Mouse (Mus musculus): Measurements from ENCODE around the gene Snai3. TPM values are rescaled to one million over a fixed set of nuclear protein-coding genes. Genes with fewer than 3 reads are reported as not detected.
A peak's percentile ranks its signal among the peaks of the same experiment; 100 is the strongest.

Snai3 gene
- 0.12 TPM in 1 of 2 replicates, not detected in the other for polyA plus RNA-seq (2015; fragmentation: Nextera tagmentation; extraction: Ambion mirVana)

DNA sequence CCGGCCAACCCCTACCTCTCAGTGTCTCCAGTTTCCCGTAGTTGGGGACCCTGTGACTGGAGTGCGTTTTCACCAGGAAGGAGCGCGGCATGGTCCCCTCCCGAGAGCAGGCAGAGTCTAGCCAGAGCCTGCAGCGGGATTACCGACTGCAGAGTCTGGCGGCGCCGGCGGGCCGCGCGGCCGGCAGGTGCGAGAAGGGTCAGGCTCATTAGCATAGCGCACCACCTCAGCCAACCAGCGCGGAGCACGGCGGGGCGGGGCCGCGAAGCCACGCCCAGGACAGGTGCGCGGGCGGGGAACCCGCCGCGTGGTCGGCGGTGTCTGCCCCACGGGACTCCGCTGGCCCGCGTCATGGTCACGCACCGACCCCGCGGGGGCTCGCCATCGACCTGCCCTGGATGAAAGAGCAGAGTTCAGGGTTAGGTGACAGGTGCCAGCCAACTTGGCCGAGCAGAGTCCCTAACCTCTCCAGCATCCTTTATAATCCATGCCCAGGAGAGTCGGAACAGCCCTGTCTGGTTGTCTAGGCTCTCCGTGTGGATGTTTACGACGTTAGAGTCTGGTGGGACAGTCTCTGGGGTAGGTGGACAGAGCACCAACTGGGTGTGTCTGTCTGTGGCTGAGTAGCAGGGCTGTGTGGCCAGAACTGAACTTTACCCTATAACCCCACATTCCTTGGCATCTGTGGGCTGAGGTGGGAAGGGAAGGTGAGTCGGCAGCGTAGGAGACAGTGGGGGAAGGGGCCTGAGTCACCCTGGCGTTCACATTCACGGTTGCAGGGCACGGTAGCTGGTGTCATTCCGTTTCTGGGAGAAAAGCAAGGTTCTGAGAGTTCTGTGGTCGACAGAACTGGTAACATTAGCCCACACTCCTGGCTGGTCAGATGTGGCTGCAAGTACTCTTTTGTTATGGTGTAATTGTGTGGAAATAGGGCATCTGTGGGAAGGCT is at the start of gene Snai3:
TSS of gene Snai3 (minus strand) at position 210 of the 949 bp plus-strand sequence.
- no peaks in the 10 kb centered on the region for H3K36me3 ChIP-seq (ENCODE audit: control insufficient read depth, insufficient read depth, low read length)
- WGBS = 3% methylated on average over 56 of the region's 56 CpGs
- 0 out of 2 replicates have a peak, but pooled peaks have one; percentile 50 for ATAC-seq

DNA sequence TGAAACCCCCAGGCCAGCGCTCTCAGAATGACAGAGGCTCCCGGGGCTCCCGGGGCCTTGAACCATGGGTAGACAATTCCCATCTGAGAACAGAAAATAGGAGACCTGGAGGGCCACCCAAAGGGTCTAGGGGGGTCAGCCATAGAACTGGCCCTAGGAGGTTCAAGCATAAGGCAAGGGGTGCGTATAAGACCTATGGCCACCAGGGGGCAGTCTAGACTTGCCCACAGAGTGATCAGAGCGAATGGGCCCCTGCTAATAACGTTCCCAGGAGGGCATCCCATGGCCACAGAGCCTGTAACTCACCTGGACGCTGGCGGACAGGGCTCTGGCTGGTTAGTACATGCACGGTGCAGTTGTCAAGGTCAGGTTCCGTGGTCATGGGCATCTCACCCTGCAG is 40.3 kb upstream of the Snai3 start:
- Histone ChIP-seq H3K9me3 (ENCODE audit: control insufficient read depth, low read length) (no peaks in the 10 kb centered on the region), H3K4me1 (ENCODE audit: control insufficient read depth, insufficient read depth, low read depth, low read length) (no peaks in the 10 kb centered on the region), H3K9ac (ENCODE audit: low read depth, low read length) (no peak overlapping the region), H3K27me3 (replicated peaks; ENCODE audit: control insufficient read depth, insufficient read depth, low read length) (no peaks in the 10 kb centered on the region), H3K4me2 (ENCODE audit: low read length) (no peak overlapping the region), H3K27ac (ENCODE audit: low read depth, low read length) (no peak overlapping the region), H3K4me3 (ENCODE audit: low read length) (no peak overlapping the region), H3K36me3 (ENCODE audit: control insufficient read depth, insufficient read depth, low read length) (no peaks in the 10 kb centered on the region)
- peak; percentile 75; the same call in 1 of the 2 replicates for ATAC-seq
- 36% methylated on average over 10 of the region's 10 CpGs for WGBS

More for the DNA sequence above, at the start of gene Snai3:
- Histone ChIP-seq H3K4me2 (ENCODE audit: low read length) (peak within 1 kb of the TSS; percentile 85), H3K27ac (ENCODE audit: low read depth, low read length) (no peak within 1 kb of the TSS), H3K4me3 (ENCODE audit: low read length) (peak within 1 kb of the TSS; percentile 43), H3K9ac (ENCODE audit: low read depth, low read length) (peak within 1 kb of the TSS; percentile 48), H3K27me3 (replicated peaks; ENCODE audit: control insufficient read depth, insufficient read depth, low read length) (peaks cover 27% of the 10 kb centered on the region), H3K4me1 (ENCODE audit: control insufficient read depth, insufficient read depth, low read depth, low read length) (peaks cover 8% of the 10 kb centered on the region), H3K9me3 (ENCODE audit: control insufficient read depth, low read length) (no peaks in the 10 kb centered on the region)

DNA sequence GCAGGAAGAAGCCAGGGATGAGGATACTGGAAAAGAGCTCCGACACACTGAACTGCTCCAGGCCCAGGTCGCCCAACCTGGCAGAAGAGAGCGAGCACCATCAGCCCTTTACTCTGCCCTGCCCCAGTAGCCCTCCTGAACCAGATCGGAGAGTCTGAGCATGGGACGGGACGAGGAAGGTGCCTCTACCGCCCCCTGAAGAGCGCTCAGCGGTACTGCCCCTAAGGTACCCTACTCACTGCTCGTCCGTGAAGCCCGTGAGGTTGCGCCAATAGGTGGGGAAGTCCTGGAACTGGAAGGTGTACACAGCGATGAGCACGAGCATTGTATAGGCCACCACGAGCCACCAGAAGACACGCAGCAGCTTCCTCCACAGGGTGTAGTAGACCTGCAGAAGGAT is 37.4 kb upstream of the Snai3 start:
- Histone ChIP-seq H3K27ac (ENCODE audit: low read depth, low read length) (no peak overlapping the region), H3K27me3 (replicated peaks; ENCODE audit: control insufficient read depth, insufficient read depth, low read length) (no peaks in the 10 kb centered on the region), H3K4me3 (ENCODE audit: low read length) (no peak overlapping the region), H3K4me1 (ENCODE audit: control insufficient read depth, insufficient read depth, low read depth, low read length) (no peaks in the 10 kb centered on the region), H3K9me3 (ENCODE audit: control insufficient read depth, low read length) (no peaks in the 10 kb centered on the region), H3K36me3 (ENCODE audit: control insufficient read depth, insufficient read depth, low read length) (no peaks in the 10 kb centered on the region), H3K4me2 (ENCODE audit: low read length) (no peak overlapping the region), H3K9ac (ENCODE audit: low read depth, low read length) (no peak overlapping the region)
- ATAC-seq = no peak
- 62% methylated on average over 17 of the region's 17 CpGs for WGBS

DNA sequence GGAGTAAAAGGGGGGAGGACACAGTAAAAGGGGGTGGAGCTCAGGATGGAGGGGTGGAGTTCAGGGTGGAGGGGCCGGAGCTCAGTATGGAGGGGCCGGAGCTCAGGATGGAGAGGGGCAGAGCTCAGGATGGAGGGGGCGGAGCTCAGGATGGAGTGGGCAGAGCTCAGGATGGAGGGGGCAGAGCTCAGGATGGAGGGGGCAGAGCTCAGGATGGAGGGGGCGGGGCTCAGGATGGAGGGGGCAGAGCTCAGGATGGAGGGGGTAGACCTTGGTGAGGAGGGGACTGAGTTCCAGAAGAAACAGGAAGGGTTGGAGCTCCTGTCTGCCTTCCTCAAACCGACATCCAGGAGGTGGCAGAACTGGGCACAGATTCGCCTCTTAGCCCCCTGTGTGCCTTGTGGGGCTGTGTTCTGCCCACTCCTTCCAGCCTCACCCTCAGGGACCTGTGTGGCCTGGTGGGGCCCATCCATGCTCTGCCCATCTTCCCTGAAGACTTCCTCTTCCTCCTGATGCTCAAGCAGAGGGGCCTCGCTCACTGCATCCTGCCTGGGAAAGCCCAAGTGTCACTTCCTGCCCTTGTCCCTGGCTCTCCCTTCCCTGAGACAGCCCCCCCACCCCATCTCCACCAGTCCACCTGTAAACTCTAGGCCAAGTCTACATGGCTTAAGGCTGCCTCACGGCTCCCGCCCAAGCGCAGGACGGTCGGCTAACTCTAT is 36.6 kb upstream of the Snai3 start:
- Histone ChIP-seq H3K9me3 (ENCODE audit: control insufficient read depth, low read length) (no peaks in the 10 kb centered on the region), H3K27ac (ENCODE audit: low read depth, low read length) (no peak overlapping the region), H3K9ac (ENCODE audit: low read depth, low read length) (no peak overlapping the region), H3K27me3 (replicated peaks; ENCODE audit: control insufficient read depth, insufficient read depth, low read length) (no peaks in the 10 kb centered on the region), H3K4me1 (ENCODE audit: control insufficient read depth, insufficient read depth, low read depth, low read length) (no peaks in the 10 kb centered on the region), H3K4me3 (ENCODE audit: low read length) (no peak overlapping the region), H3K36me3 (ENCODE audit: control insufficient read depth, insufficient read depth, low read length) (no peaks in the 10 kb centered on the region), H3K4me2 (ENCODE audit: low read length) (no peak overlapping the region)
- 82% methylated on average over 12 of the region's 12 CpGs for whole genome bisulfite sequencing
- ATAC-seq = no peak

DNA sequence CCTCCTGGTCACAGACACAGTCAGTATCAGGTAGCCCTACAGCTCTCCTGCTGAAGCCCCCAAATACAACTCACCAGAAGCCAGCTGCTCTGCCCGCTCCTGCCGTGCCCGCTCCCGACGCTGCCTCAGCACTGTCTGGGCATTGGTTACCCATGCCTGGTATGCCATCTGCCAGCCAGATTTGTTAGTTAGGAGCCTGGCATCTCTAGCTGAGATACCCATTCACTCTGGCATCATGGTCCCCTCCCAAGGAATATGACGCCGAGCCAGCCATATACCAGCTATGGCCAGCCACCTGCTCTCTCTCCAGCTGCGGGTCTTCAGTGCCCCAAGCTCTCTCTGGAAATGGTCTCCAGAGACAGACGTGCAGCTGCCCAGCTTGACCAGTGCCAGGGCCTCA is 27.9 kb upstream of the Snai3 start:
- H3K9me3 ChIP-seq (ENCODE audit: control insufficient read depth, low read length) = no peaks in the 10 kb centered on the region
- H3K4me2 ChIP-seq (ENCODE audit: low read length) = no peak overlapping the region
- no peak overlapping the region for H3K4me3 ChIP-seq (ENCODE audit: low read length)
- no peaks in the 10 kb centered on the region; the same call in 1 of the 2 replicates for H3K4me1 ChIP-seq (ENCODE audit: control insufficient read depth, insufficient read depth, low read depth, low read length)
- no peak overlapping the region for H3K9ac ChIP-seq (ENCODE audit: low read depth, low read length)
- H3K27me3 ChIP-seq (replicated peaks; ENCODE audit: control insufficient read depth, insufficient read depth, low read length) = no peaks in the 10 kb centered on the region
- no peak for ATAC-seq
- no peak overlapping the region for H3K27ac ChIP-seq (ENCODE audit: low read depth, low read length)
- 82% methylated on average over 9 of the region's 9 CpGs for WGBS
- H3K36me3 ChIP-seq (ENCODE audit: control insufficient read depth, insufficient read depth, low read length) = peaks cover 11% of the 10 kb centered on the region

DNA sequence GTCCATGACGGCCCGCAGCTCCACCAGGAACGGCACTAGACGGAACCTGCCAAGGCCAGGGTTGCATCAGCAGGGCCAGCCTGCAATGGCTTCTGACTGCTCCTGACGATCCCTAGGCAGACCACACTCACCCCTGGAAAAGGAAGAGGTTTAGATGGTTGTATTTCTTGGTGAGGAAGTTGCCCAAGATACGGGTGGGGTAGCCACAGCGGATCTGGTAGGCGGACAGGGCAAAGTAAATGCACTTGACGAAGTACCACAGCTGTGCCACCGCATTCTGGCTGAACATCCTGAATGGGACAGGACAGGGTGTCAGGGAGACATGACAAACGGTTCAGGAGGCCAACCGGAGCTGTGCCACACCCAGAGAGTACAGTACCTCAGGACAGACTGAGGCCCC is 24.3 kb upstream of the Snai3 start:
- H3K4me3 ChIP-seq (ENCODE audit: low read length) = no peak overlapping the region
- WGBS = 94% methylated on average over 12 of the region's 12 CpGs

DNA sequence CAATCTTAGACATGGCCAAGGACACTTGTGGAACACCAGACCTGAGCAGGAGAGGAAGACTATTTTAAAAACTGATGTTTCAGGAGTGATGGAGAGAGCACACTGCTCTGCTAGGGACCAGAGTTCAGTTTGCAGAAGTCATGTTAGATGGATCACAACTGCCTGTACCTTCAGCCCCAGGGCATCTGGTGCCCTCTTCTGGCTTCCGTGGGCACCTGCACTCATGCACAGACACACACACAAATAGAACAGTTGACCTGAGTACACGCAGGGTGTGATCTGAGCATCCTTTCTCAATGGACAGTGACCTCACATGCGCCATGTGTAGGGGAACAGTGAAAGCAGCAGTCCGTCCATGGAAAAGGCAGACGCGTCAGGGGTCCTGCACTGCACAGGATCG is 23.3 kb upstream of the Snai3 start:
- no peak overlapping the region for H3K4me3 ChIP-seq (ENCODE audit: low read length)
- no peak overlapping the region for H3K4me2 ChIP-seq (ENCODE audit: low read length)
- no peak overlapping the region for H3K9ac ChIP-seq (ENCODE audit: low read depth, low read length)
- H3K27ac ChIP-seq (ENCODE audit: low read depth, low read length) = no peak overlapping the region
- ATAC-seq = no peak
- H3K9me3 ChIP-seq (ENCODE audit: control insufficient read depth, low read length) = no peaks in the 10 kb centered on the region
- peaks cover 46% of the 10 kb centered on the region for H3K36me3 ChIP-seq (ENCODE audit: control insufficient read depth, insufficient read depth, low read length)
- 96% methylated on average over 7 of the region's 7 CpGs for WGBS
- no peaks in the 10 kb centered on the region; the same call in 1 of the 2 replicates for H3K4me1 ChIP-seq (ENCODE audit: control insufficient read depth, insufficient read depth, low read depth, low read length)
- no peaks in the 10 kb centered on the region for H3K27me3 ChIP-seq (replicated peaks; ENCODE audit: control insufficient read depth, insufficient read depth, low read length)

More for the DNA sequence above, 24.3 kb upstream of the Snai3 start:
- Histone ChIP-seq H3K4me1 (ENCODE audit: control insufficient read depth, insufficient read depth, low read depth, low read length) (no peaks in the 10 kb centered on the region; the same call in 1 of the 2 replicates), H3K27me3 (replicated peaks; ENCODE audit: control insufficient read depth, insufficient read depth, low read length) (no peaks in the 10 kb centered on the region), H3K27ac (ENCODE audit: low read depth, low read length) (no peak overlapping the region), H3K36me3 (ENCODE audit: control insufficient read depth, insufficient read depth, low read length) (peaks cover 39% of the 10 kb centered on the region), H3K9me3 (ENCODE audit: control insufficient read depth, low read length) (no peaks in the 10 kb centered on the region), H3K4me2 (ENCODE audit: low read length) (no peak overlapping the region), H3K9ac (ENCODE audit: low read depth, low read length) (no peak overlapping the region)
- ATAC-seq = no peak

DNA sequence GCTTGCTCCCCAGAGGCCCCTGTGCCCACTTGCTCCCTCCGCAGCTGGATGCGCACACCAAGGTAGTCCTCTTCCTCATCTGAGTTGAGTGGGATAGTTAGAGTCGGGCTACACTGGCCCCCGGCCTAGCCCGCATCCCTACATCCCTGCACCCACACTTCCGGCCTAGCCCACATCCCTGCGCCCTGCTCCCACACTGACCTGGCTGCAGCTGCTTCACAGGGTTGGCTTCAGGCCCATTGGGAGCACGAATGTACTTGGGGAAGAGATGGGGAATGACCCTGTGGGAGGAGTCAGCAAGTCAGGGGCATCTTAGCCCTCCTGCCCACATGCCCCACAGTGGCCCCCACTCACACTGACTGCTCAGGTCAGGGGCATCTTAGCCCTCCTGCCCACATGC is 21.9 kb upstream of the Snai3 start:
- WGBS = 94% methylated on average over 8 of the region's 8 CpGs
- peaks cover 51% of the 10 kb centered on the region for H3K36me3 ChIP-seq (ENCODE audit: control insufficient read depth, insufficient read depth, low read length)
- no peaks in the 10 kb centered on the region for H3K27me3 ChIP-seq (replicated peaks; ENCODE audit: control insufficient read depth, insufficient read depth, low read length)

More for the DNA sequence above, 21.9 kb upstream of the Snai3 start:
- H3K9ac ChIP-seq (ENCODE audit: low read depth, low read length) = no peak overlapping the region
- H3K4me2 ChIP-seq (ENCODE audit: low read length) = no peak overlapping the region
- ATAC-seq = no peak
- peaks cover under 1% of the 10 kb centered on the region; the same call in 1 of the 2 replicates for H3K4me1 ChIP-seq (ENCODE audit: control insufficient read depth, insufficient read depth, low read depth, low read length)
- no peak overlapping the region for H3K27ac ChIP-seq (ENCODE audit: low read depth, low read length)
- H3K4me3 ChIP-seq (ENCODE audit: low read length) = no peak overlapping the region
- H3K9me3 ChIP-seq (ENCODE audit: control insufficient read depth, low read length) = no peaks in the 10 kb centered on the region

Measured in hindbrain, embryonic 16.5 days (tissue).